Mouse (Mus musculus): ENCODE data around the gene Snca.

GRCm38 (mm10) chr6:60754975-60755374 lies 74.7 kb downstream of the Snca start:
- TF ChIP-seq CTCF (IDR thresholded peaks at IDR 0.05; ENCODE audit: low read depth): no peak
- no peak for TF ChIP-seq EP300 (IDR thresholded peaks at IDR 0.05; ENCODE audit: low read depth)

All from heart, postnatal 0 days (tissue).